Mouse (Mus musculus) olfactory bulb, adult 2 months (tissue): ENCODE results near the gene 9430038I01Rik.
"Not testable (repeated sequence)": the region's sequence is repeated elsewhere in the genome, so short reads cannot be mapped to it uniquely, and the experiment has no call there.

ENCODE experiments used
- CTCF ChIP-seq: fragments of 200-500 bp; IDR thresholded peaks from 2 replicates; pipeline ENCODE4 v1.5.1; 2012; ENCODE audit warnings: low read depth, mild to moderate bottlenecking, low read length, moderate library complexity; ENCODE audit not compliant: insufficient read depth
- POLR2A ChIP-seq: fragments of 200-500 bp; IDR thresholded peaks from 2 replicates; pipeline ENCODE4 v1.6.1; 2012; ENCODE audit warnings: mild to moderate bottlenecking, low read depth, low read length, moderate library complexity; ENCODE audit not compliant: insufficient read depth

DNA sequence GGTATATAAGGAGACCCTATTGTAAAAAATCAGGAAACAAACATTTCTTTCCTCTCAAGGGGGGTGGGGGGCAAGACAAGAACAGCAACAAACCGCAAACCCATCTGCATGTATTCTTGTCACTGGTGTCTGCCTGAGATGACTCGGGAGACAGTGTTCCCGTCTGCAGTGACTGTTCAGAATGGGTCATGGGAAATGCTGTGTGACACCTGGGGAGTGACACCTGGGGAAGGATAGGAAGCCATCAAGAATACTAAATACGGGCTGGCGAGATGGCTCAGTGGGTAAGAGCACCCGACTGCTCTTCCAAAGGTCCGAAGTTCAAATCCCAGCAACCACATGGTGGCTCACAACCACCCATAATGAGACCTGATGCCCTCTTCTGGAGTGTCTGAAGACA is 28.4 kb upstream of the 9430038I01Rik start:
- TF ChIP-seq POLR2A, CTCF: not testable (repeated sequence)
